Mouse (Mus musculus): ENCODE results near the gene Shisal2b.

DNA sequence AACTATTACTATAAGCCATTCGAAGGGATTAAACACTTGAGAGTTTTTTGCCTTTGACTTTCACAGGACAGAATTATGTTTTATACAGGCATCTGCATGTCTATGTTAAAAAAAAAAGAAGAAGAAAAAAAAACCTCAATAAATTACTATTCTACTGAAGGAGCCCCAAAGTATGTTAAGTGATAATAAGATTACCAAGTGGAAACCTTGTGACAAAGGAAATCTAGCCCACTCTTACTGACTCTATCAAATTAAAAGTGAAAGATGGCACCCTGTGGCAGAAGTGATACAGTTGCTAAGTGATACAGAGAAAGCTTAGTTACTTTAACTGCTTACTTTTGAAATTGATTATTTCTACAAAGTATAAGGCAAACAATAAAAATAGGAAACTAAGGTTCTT is 41.8 kb downstream of the Shisal2b start:
- TF ChIP-seq CTCF (IDR thresholded peaks at IDR 0.05; ENCODE audit: low read depth, low read length), result no peak
- TF ChIP-seq POLR2AphosphoS5 (IDR thresholded peaks at IDR 0.05; ENCODE audit: insufficient replicate concordance, low read depth, low read length), result no peak
- TF ChIP-seq TAL1 (conservative IDR thresholded peaks at IDR 0.05; ENCODE audit: low read depth, low read length), result no peak
- no peak for TF ChIP-seq GATA1 (IDR thresholded peaks at IDR 0.05; ENCODE audit: borderline replicate concordance, low read length)
